In genomic region chr2:153491512-153492178, GRCm38 (mm10) we compare ENCODE assay signal across 8 mouse cellular contexts. TPM values are rescaled to one million over a fixed set of nuclear protein-coding genes. Genes with fewer than 3 reads are reported as not detected.
DNase-seq lines count a peak whose midpoint lies in the region; ATAC-seq and TF ChIP-seq lines count a peak whose summit lies in the region.

No protein-coding gene starts in this region.

- H3K4me1 ChIP-seq in cerebellum, adult 2 months (ENCODE audit: control insufficient read depth, insufficient read depth, low read length), result peaks cover 28% of the 10 kb centered on the region
- peaks cover 52% of the 10 kb centered on the region for H3K4me1 ChIP-seq in hindbrain, embryonic 13.5 days (replicated peaks)
- peaks cover 34% of the 10 kb centered on the region for H3K4me1 ChIP-seq in midbrain, embryonic 16.5 days (ENCODE audit: control insufficient read depth, insufficient read depth, low read length)

- peak; percentile 5; the same call in 1 of the 2 replicates for ATAC-seq in hindbrain, embryonic 13.5 days (ENCODE audit: low FRiP score)
- ATAC-seq in midbrain, embryonic 16.5 days, result peak; percentile 9; the same call in 1 of the 2 replicates

- H3K9me3 ChIP-seq in hindbrain, embryonic 13.5 days, result no peaks in the 10 kb centered on the region
- H3K9me3 ChIP-seq in midbrain, embryonic 16.5 days (replicated peaks; ENCODE audit: control insufficient read depth, low read length, poor library complexity, severe bottlenecking), result no peaks in the 10 kb centered on the region

- DNase-seq in layer of hippocampus, adult 2 months (ENCODE audit: low spot score in 2 of 2), result no peak
- DNase-seq in layer of hippocampus, adult 11-12 months (ENCODE audit: low spot score), result no peak
- peak; percentile 81 to 86 for DNase-seq in cerebellum, adult 2 months
- no peak for DNase-seq in urinary bladder, postnatal 36 days (ENCODE audit: low spot score in 2 of 2)
- no peak for DNase-seq in layer of hippocampus, adult 18-20 months (ENCODE audit: low spot score in 2 of 2)
- no peak for DNase-seq in urinary bladder, postnatal 4 days (ENCODE audit: low spot score in 2 of 2)

- TF ChIP-seq CTCF in layer of hippocampus, adult 2 months (conservative IDR thresholded peaks at IDR 0.05), result no peak
- TF ChIP-seq CTCF in cerebellum, adult 2 months (IDR thresholded peaks at IDR 0.05; ENCODE audit: borderline replicate concordance, insufficient read depth, low read depth, low read length), result no peak

- 3% methylated on average over 18 of the region's 18 CpGs for WGBS in cerebellum, adult 2 months
- WGBS in hindbrain, embryonic 13.5 days, result 6% methylated on average over 18 of the region's 18 CpGs
- whole genome bisulfite sequencing in midbrain, embryonic 16.5 days, result 4% methylated on average over 18 of the region's 18 CpGs

- peak; percentile 50; the same call in 1 of the 2 replicates for TF ChIP-seq POLR2A in cerebellum, adult 2 months (IDR thresholded peaks at IDR 0.05; ENCODE audit: borderline replicate concordance, insufficient read depth, low read length)

- peak overlapping the region; percentile 70 for H3K4me3 ChIP-seq in layer of hippocampus, adult 2 months
- peak overlapping the region; percentile 95 for H3K4me3 ChIP-seq in cerebellum, adult 2 months (replicated peaks; ENCODE audit: insufficient read depth, low read depth, low read length)
- peak overlapping the region; percentile 54 for H3K4me3 ChIP-seq in hindbrain, embryonic 13.5 days
- H3K4me3 ChIP-seq in midbrain, embryonic 16.5 days (ENCODE audit: low read depth, low read length), result peak overlapping the region; percentile 58

- no peaks in the 10 kb centered on the region for H3K27me3 ChIP-seq in cerebellum, adult 2 months (ENCODE audit: control insufficient read depth, insufficient read depth, low read length)
- peaks cover 10% of the 10 kb centered on the region for H3K27me3 ChIP-seq in hindbrain, embryonic 13.5 days
- H3K27me3 ChIP-seq in midbrain, embryonic 16.5 days (ENCODE audit: control insufficient read depth, insufficient read depth, low read depth, low read length), result no peaks in the 10 kb centered on the region

- peak overlapping the region; percentile 88 for H3K4me2 ChIP-seq in hindbrain, embryonic 13.5 days
- peak overlapping the region; percentile 88 for H3K4me2 ChIP-seq in midbrain, embryonic 16.5 days (ENCODE audit: low read length)

- H3K27ac ChIP-seq in layer of hippocampus, adult 2 months, result peak overlapping the region; percentile 93
- peak overlapping the region; percentile 99 for H3K27ac ChIP-seq in cerebellum, adult 2 months (ENCODE audit: insufficient read depth, low read length)
- peak overlapping the region; percentile 98 for H3K27ac ChIP-seq in hindbrain, embryonic 13.5 days
- peak overlapping the region; percentile 97 for H3K27ac ChIP-seq in midbrain, embryonic 16.5 days (ENCODE audit: low read length)

- no peaks in the 10 kb centered on the region for H3K36me3 ChIP-seq in hindbrain, embryonic 13.5 days
- no peaks in the 10 kb centered on the region for H3K36me3 ChIP-seq in midbrain, embryonic 16.5 days (ENCODE audit: control insufficient read depth, insufficient read depth, low read length)

- H3K9ac ChIP-seq in hindbrain, embryonic 13.5 days, result peak overlapping the region; percentile 86
- peak overlapping the region; percentile 89 for H3K9ac ChIP-seq in midbrain, embryonic 16.5 days (ENCODE audit: low read depth, low read length)

RNA-seq across cellular contexts. Expression of gene 4930404H24Rik, which starts 0.9 kb away (rescaled TPM):
- total RNA-seq in layer of hippocampus, adult 2 months (2021), result not detected
- polyA plus RNA-seq in cerebellum, adult 2 months (2012; rRNA removed), result not detected in 2 replicates
- polyA plus RNA-seq in hindbrain, embryonic 13.5 days (2015; fragmentation: Nextera tagmentation; extraction: Ambion mirVana), result not detected in 2 replicates
- polyA plus RNA-seq in midbrain, embryonic 16.5 days (2015; fragmentation: Nextera tagmentation; extraction: Ambion mirVana), result not detected in 2 replicates
- not detected for total RNA-seq in layer of hippocampus, adult 18-20 months (2021)

RNA-seq across cellular contexts. Expression of gene Nol4l, which starts 38.1 kb away (rescaled TPM):
- total RNA-seq in layer of hippocampus, adult 2 months (2021), result 10 to 100 TPM; 47.6 to 52.1 TPM
- 23.1 and 24.3 TPM in 2 replicates for polyA plus RNA-seq in cerebellum, adult 2 months (2012; rRNA removed)
- polyA plus RNA-seq in hindbrain, embryonic 13.5 days (2015; fragmentation: Nextera tagmentation; extraction: Ambion mirVana), result 42.4 and 43.8 TPM in 2 replicates
- 39.9 and 47.5 TPM in 2 replicates for polyA plus RNA-seq in midbrain, embryonic 16.5 days (2015; fragmentation: Nextera tagmentation; extraction: Ambion mirVana)
- 10 to 100 TPM; 46.5 to 48.1 TPM for total RNA-seq in layer of hippocampus, adult 18-20 months (2021)

Comparison
In these comparisons a context has a peak if more than half of its experiments do, and no peak if none do; other contexts are left out.
1. DNase-seq: peak in cerebellum, adult 2 months (2 of 2); none in layer of hippocampus, adult 2 months (0 of 2), layer of hippocampus, adult 11-12 months (single experiment), urinary bladder, postnatal 36 days (0 of 2), layer of hippocampus, adult 18-20 months (0 of 2) and urinary bladder, postnatal 4 days (0 of 2).
2. Peak in every context shown above with its lines, with median percentiles within 50 percentile points of each other: H3K27ac ChIP-seq and H3K4me3 ChIP-seq.